Mouse (Mus musculus) retina, postnatal 7 days (tissue): ENCODE measurements at regions not wholly inside any gene's neighbourhood (a gene's known extent, or its start where the extent isn't known, plus 50 kb on each side); places are given as distances from the start of the nearest gene placed in this dataset.
"Not testable (repeated sequence)": the region's sequence is repeated elsewhere in the genome, so short reads cannot be mapped to it uniquely, and the experiment has no call there.

Experiments
- DNase-seq: peaks from one replicate; pipeline ENCODE4 v3.0.0-alpha.2; 2012; ENCODE audit warnings: low read depth, low spot score

DNA sequence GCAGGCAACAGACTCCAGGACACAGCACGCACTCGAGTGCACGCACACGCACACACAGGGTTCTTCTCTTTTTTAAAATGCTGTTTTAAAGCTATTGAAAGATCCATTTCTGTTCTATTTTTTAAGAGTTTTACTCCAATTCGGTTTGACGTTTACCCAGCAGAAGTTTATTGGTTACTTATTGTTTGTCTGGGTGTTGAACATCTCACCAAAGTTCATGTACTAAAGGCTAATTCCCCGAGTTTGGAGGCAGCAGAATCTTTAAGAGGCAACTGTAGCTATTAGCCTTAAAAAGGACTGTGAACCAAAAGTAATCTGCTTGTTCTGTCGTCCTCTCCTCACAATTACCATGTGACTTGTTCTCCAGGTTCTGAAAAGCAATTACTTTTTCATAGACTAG lies 263.0 kb upstream of the Nfia start:
- no peak for DNase-seq

DNA sequence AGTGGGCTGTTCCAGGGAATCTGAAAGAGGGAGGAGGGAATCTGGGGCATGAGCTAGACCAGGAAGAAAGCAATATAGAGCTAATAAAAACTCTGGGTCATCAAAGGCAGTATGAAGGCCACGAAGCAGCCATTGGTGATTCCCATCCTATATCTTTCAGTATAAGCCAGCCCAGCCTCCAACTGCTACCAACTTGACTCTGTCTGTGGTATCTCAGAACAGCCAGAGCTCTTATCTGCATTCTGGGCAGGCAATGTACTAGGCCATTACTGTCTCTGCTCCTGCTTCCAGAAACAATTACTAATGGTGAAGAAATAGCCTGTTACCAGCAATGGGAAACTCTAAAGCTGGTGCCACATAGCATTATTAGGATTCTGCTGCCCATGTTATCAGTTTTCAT lies 266.8 kb upstream of the Nfia start:
- no peak for DNase-seq

GRCm38 (mm10) chr4:97491248-97491804 lies 281.2 kb upstream of the Nfia start:
- no peak for DNase-seq

GRCm38 (mm10) chr4:97486354-97486753 lies 286.2 kb upstream of the Nfia start:
- no peak for DNase-seq

GRCm38 (mm10) chr4:97485225-97485624 lies 287.3 kb upstream of the Nfia start:
- no peak for DNase-seq

GRCm38 (mm10) chr4:97482701-97483246 lies 289.8 kb upstream of the Nfia start:
- no peak for DNase-seq

- no peak for DNase-seq
These were observed 290.7 kb upstream of the Nfia start for GRCm38 (mm10) chr4:97481836-97482235.

DNA sequence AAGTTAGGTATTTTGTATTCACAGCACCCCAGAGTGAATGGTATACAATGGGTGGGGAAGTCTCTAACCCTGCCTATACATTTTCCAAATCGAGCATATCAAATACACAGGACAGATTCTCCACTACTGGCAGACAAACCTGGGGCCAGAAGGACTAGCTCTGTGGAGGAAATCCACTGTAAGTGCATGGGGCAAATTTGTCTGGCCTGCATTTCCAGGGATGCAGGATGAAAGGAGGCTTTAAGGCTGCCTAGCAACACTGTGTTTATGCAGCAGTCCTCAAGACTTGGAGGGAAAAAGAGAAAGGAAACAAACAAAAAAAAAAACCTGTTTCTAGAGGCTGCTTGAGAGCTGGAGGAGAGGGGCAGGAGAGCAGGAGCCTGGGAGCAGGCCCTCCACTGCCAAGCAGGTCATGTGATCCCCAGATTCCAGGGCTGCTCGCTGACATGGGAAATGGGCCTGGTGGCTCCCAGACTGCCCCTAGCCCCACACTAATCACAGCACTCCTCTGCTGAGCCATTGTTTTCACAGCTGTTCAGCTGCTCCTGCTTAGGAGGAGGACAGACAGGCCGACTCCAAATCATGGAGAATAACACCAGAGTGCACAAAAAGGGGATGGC lies 293.7 kb upstream of the Gm10192 start:
- DNase-seq, result no peak

- not testable (repeated sequence) for DNase-seq
These were observed 290.5 kb upstream of the Gm10192 start for GRCm38 (mm10) chr4:97473492-97473891.

- no peak for DNase-seq
These were observed 283.1 kb upstream of the Gm10192 start for GRCm38 (mm10) chr4:97465932-97466666.

- no peak for DNase-seq
These were observed 282.6 kb upstream of the Gm10192 start for GRCm38 (mm10) chr4:97465517-97465916.

- DNase-seq, result no peak
These were observed 278.2 kb upstream of the Gm10192 start for GRCm38 (mm10) chr4:97461177-97461576.

DNA sequence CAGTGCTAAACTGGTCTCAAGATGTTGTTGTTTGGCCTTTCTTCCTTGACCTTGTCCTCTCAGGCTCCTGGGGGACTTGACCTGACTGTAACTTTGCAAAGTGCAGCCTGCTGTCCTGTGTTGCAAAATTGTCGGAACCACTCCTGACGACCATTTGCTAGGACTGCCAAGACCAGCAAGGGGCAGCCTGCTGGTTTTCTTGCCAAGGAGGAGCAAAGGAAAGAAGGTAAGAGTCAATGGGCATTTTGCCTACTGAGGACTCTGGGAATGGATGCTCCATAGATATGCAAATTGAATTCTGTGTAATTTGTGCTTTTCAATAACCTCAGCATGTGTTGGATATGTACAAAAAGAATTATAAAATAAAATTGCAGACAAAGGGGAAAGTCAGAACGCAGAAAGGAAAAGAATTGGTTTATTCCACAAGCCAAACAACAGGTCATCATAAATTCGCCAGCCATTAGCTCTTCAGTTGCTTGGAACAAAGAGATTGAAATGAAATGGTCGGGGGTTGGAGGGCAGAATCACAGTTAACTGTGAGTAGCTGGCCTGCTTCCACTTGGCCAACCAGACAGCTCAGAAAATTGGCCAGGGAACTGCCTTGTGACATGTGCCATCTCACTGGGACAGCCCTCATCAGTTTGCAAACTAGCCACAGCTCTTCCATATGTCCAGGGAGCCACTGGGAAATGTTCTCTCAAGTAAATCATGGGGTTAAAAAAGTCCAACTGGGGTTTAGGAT lies 256.5 kb upstream of the Gm10192 start:
- DNase-seq, result no peak

DNA sequence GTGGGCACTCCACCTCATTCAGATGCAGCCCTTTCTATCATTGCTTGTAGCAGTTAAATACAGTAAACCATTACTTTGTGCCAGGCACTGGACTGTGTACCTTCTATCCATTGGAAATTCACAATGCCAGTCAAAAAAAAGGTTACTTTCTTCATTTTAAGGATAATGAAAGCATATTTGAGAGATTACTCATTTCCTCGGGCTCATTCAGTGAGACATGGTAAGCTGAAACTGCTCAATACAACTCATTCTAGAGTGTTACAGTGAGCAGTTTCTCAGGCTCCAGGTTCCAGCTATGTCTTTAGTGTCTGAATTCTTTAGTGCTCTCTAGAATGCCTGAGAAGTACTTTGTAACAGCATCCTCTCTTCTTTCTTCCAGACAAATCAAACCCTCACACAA lies 249.7 kb upstream of the Gm10192 start:
- no peak for DNase-seq

GRCm38 (mm10) chr4:97432094-97432493 lies 249.1 kb upstream of the Gm10192 start:
- DNase-seq, result no peak

GRCm38 (mm10) chr4:97431239-97431638 lies 248.3 kb upstream of the Gm10192 start:
- no peak for DNase-seq

GRCm38 (mm10) chr4:97419845-97420244 lies 236.9 kb upstream of the Gm10192 start:
- no peak for DNase-seq

- peak; percentile 25 for DNase-seq
These were observed 235.7 kb upstream of the Gm10192 start for GRCm38 (mm10) chr4:97418616-97419015.

- no peak for DNase-seq
These were observed 235.0 kb upstream of the Gm10192 start for GRCm38 (mm10) chr4:97417943-97418342.

GRCm38 (mm10) chr4:97408633-97409296 lies 225.8 kb upstream of the Gm10192 start:
- DNase-seq, result no peak

DNA sequence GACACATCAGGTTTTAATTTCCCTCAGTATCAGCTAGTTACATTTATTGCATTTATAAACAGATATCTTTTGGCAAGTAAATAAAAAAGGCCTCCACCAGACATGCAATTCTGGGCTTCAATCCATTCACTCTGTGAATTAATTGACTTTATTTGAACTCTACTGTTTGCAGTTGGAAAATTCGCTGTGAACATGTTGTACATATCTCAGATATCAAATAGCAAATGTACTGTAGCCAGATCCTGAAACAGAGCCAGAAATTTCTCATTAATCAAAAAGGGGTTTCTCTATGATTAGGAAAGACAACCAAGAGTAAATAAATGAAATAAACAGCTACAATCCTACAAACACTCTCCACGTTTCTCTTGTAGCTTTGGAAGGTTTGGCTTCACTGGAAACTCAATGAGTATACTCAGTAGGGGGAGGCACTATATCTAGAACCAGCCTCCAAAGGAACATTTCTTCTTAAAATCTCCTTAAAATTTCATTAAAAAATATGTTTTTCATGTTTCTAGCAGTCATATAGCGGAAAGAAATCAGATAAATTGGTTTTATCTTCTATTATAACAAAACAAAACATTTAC lies 211.8 kb upstream of the Gm10192 start:
- no peak for DNase-seq
